8 mouse cellular contexts compared by ENCODE assay signal in the genomic region with DNA sequence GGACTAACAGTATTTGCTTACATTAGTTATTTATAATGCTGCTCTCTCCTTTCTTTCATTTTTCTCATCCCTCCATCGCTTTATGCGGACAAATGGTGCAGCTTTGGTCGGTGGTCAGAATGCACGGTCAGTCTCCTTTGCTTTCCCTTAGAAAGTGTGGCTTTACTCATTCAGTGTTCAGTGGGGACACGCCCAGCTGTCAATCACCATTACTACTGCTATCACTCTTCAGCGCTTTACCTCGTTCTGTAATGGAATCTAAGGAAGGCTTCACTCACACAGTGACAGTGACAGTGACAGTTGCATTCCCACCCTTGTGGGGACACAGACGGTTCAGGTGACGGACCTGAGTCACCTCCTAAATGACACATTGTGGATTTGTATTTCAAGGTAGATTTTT. TPM values are rescaled to one million over a fixed set of nuclear protein-coding genes. Genes with fewer than 3 reads are reported as not detected.
DNase-seq lines count a peak whose midpoint lies in the region; ATAC-seq and TF ChIP-seq lines count a peak whose summit lies in the region.

No protein-coding gene starts in this region.

- intact Hi-C loops in gastrocnemius, adult 2 months (cut with DNase I): loop anchor here (1.0 to 5.0 kb wide), 3 partner anchors 100 to 438 kb away; no protein-coding TSS in a partner anchor

- H3ac ChIP-seq in C2C12 (ENCODE audit: control insufficient read depth, insufficient read length, low read depth): peak overlapping the region; percentile 57

- peak; percentile 72 for ATAC-seq in forebrain, embryonic 13.5 days
- peak; percentile 73 for ATAC-seq in liver, embryonic 14.5 days (ENCODE audit: insufficient read depth)

- H3K4me3 ChIP-seq in gastrocnemius, adult 2 months: peak overlapping the region; percentile 53
- no peak overlapping the region for H3K4me3 ChIP-seq in C2C12 (ENCODE audit: insufficient read depth, poor library complexity, severe bottlenecking)
- no peak overlapping the region for H3K4me3 ChIP-seq in forebrain, embryonic 13.5 days
- no peak overlapping the region for H3K4me3 ChIP-seq in liver, embryonic 14.5 days (ENCODE audit: insufficient read depth in 1 of 2, low read depth in 2 of 2, low read length in 2 of 2)

- DNase-seq in gastrocnemius, adult 2 months: no peak
- no peak for DNase-seq in gastrocnemius, postnatal 4 days (ENCODE audit: low spot score in 2 of 2)
- peak in 1 of 3 experiments; percentile 20 for DNase-seq in liver, embryonic 14.5 days (ENCODE audit: low read depth in 3 of 3, low spot score in 3 of 3)
- no peak for DNase-seq in frontal cortex, postnatal 25 days (ENCODE audit: low spot score in 2 of 2)
- no peak for DNase-seq in Muller cell, postnatal 12 days (ENCODE audit: inconsistent ontology term)
- no peak for DNase-seq in adrenal gland, adult 18-20 months (ENCODE audit: low spot score in 2 of 2)

- TF ChIP-seq EP300 in liver, embryonic 14.5 days (IDR thresholded peaks at IDR 0.05; ENCODE audit: low read depth): no peak

- no peak for TF ChIP-seq CTCF in gastrocnemius, adult 2 months (IDR thresholded peaks at IDR 0.05)
- no peak for TF ChIP-seq CTCF in C2C12 (IDR thresholded peaks at IDR 0.05; ENCODE audit: control insufficient read depth, insufficient read depth, insufficient read length)
- no peak for TF ChIP-seq CTCF in liver, embryonic 14.5 days (IDR thresholded peaks at IDR 0.05; ENCODE audit: low read depth)

- 49% methylated on average over 9 of the region's 9 CpGs for WGBS in forebrain, embryonic 13.5 days
- 30% methylated on average over 9 of the region's 9 CpGs for WGBS in liver, embryonic 14.5 days (ENCODE audit: insufficient replicate concordance)

- H3K36me3 ChIP-seq in C2C12 (ENCODE audit: control insufficient read depth, insufficient read depth): no peaks in the 10 kb centered on the region
- no peaks in the 10 kb centered on the region for H3K36me3 ChIP-seq in forebrain, embryonic 13.5 days (ENCODE audit: poor library complexity, severe bottlenecking)
- H3K36me3 ChIP-seq in liver, embryonic 14.5 days (replicated peaks; ENCODE audit: control insufficient read depth, insufficient read depth, low read depth): no peaks in the 10 kb centered on the region

- H3K27me3 ChIP-seq in C2C12 (ENCODE audit: control insufficient read depth, insufficient read depth, insufficient read length): no peaks in the 10 kb centered on the region
- H3K27me3 ChIP-seq in forebrain, embryonic 13.5 days: no peaks in the 10 kb centered on the region
- no peaks in the 10 kb centered on the region for H3K27me3 ChIP-seq in liver, embryonic 14.5 days (ENCODE audit: control insufficient read depth, insufficient read depth, low read length)

- H3K4me1 ChIP-seq in forebrain, embryonic 13.5 days: peaks cover 8% of the 10 kb centered on the region; the same call in 1 of the 2 replicates
- peaks cover 3 to 10% of the 10 kb centered on the region in 2 experiments; a peak in 3 of 4 replicates for H3K4me1 ChIP-seq in liver, embryonic 14.5 days (replicated peaks; ENCODE audit: control insufficient read depth in 2 of 2, insufficient read depth in 2 of 2, low read length in 1 of 2)

- H3K27ac ChIP-seq in gastrocnemius, adult 2 months: peak overlapping the region; percentile 38
- no peak overlapping the region for H3K27ac ChIP-seq in forebrain, embryonic 13.5 days
- no peak overlapping the region for H3K27ac ChIP-seq in liver, embryonic 14.5 days

- no peak overlapping the region for H3K9ac ChIP-seq in forebrain, embryonic 13.5 days
- no peak overlapping the region for H3K9ac ChIP-seq in liver, embryonic 14.5 days (replicated peaks)

- H3K4me2 ChIP-seq in forebrain, embryonic 13.5 days: 0 out of 2 replicates have a peak overlapping the region, but pooled peaks have one; percentile 15
- no peak overlapping the region for H3K4me2 ChIP-seq in liver, embryonic 14.5 days (ENCODE audit: low read depth)

- no peaks in the 10 kb centered on the region for H3K9me3 ChIP-seq in forebrain, embryonic 13.5 days (replicated peaks)
- H3K9me3 ChIP-seq in liver, embryonic 14.5 days (ENCODE audit: control insufficient read depth, low read length): no peaks in the 10 kb centered on the region

- no peaks in the 10 kb centered on the region for H3K79me3 ChIP-seq in C2C12 (ENCODE audit: low read depth)

- no peaks in the 10 kb centered on the region for H3K79me2 ChIP-seq in C2C12 (ENCODE audit: control insufficient read depth, insufficient read depth)

TF ChIP-seq in C2C12, 6 proteins besides CTCF, POLR2A, EP300 and RAD21:
- TF ChIP-seq MYOG (IDR thresholded peaks at IDR 0.05; ENCODE audit: control insufficient read depth, extremely low read depth, insufficient read length) (no peak), MAX (IDR thresholded peaks at IDR 0.05) (no peak), MYOD1 (IDR thresholded peaks at IDR 0.05; ENCODE audit: control insufficient read depth, insufficient read length, low read depth) (no peak), FOSL1 (IDR thresholded peaks at IDR 0.05; ENCODE audit: insufficient read depth, low read length, poor library complexity, severe bottlenecking) (no peak), CEBPB (IDR thresholded peaks at IDR 0.05; ENCODE audit: low read depth) (no peak), USF1 (IDR thresholded peaks at IDR 0.05; ENCODE audit: low read depth) (no peak)

RNA-seq across cellular contexts. Expression of a gene that starts 39.4 kb away (rescaled TPM):
- 10 to 100 TPM; 19.9 to 22.1 TPM for total RNA-seq in gastrocnemius, adult 2 months (2021)
- total RNA-seq in gastrocnemius, postnatal 4 days (2021): 10 to 100 TPM; 36.1 to 37.0 TPM
- polyA plus RNA-seq in C2C12 (2012; fragmentation: generic; extraction: Trizol): 45.0 TPM
- 8.0 and 8.3 TPM in 2 replicates for polyA plus RNA-seq in forebrain, embryonic 13.5 days (2015; fragmentation: Nextera tagmentation; extraction: Ambion mirVana)
- polyA plus RNA-seq in liver, embryonic 14.5 days (2012; rRNA removed): 13.8 and 16.5 TPM in 2 replicates
- polyA plus RNA-seq in liver, embryonic 14.5 days (2014; fragmentation: Nextera tagmentation; extraction: Ambion mirVana): 11.2 and 14.1 TPM in 2 replicates
- 10 to 100 TPM; 43.3 to 54.9 TPM for total RNA-seq in adrenal gland, adult 18-20 months (2021)
